Mouse (Mus musculus) midbrain, postnatal 0 days (tissue): ENCODE measurements around the gene Grsf1. TPM values are rescaled to one million over a fixed set of nuclear protein-coding genes. Genes with fewer than 3 reads are reported as not detected.

Experiments used
- ATAC-seq: fragments of 200-750 bp; cut with Nextera tagmentation; 2 replicates; pipeline ENCODE4 v1.8.0; 2017; ENCODE audit warnings: moderate number of reproducible peaks, mild to moderate bottlenecking, moderate TSS enrichment, moderate library complexity; ENCODE audit not compliant: low FRiP score
- DNase-seq: peaks from one replicate; pipeline ENCODE4 v3.0.0-alpha.2; 2015; ENCODE audit warnings: low spot score
- H3K27ac ChIP-seq: fragments of 300-500 bp; sonication (generic); 2 replicates; pipeline ENCODE4 v1.5.1; 2014; ENCODE audit warnings: low read depth, mild to moderate bottlenecking, low read length, mixed read lengths
- H3K27me3 ChIP-seq: fragments of 300-500 bp; sonication (generic); 2 replicates; pipeline ENCODE4 v1.6.1; 2014; ENCODE audit warnings: low read length, control low read depth, mixed read lengths; ENCODE audit not compliant: insufficient read depth
- H3K36me3 ChIP-seq: fragments of 300-500 bp; sonication (generic); 2 replicates; pipeline ENCODE4 v1.6.1; 2014; ENCODE audit warnings: low read length, control low read depth, mixed read lengths; ENCODE audit not compliant: insufficient read depth
- H3K4me1 ChIP-seq: fragments of 300-500 bp; sonication (generic); 2 replicates; pipeline ENCODE4 v1.6.1; 2014; ENCODE audit warnings: mild to moderate bottlenecking, control low read depth, antibody characterized with exemption, low read length, mixed read lengths; ENCODE audit not compliant: insufficient read depth
- H3K4me2 ChIP-seq: fragments of 300-500 bp; sonication (generic); 2 replicates; pipeline ENCODE4 v1.6.1; 2014; ENCODE audit warnings: low read depth, mild to moderate bottlenecking, low read length, mixed read lengths; ENCODE audit not compliant: poor library complexity, severe bottlenecking
- H3K4me3 ChIP-seq: fragments of 300-500 bp; sonication (generic); 2 replicates; pipeline ENCODE4 v1.5.1; 2014; ENCODE audit warnings: low read depth, mild to moderate bottlenecking, low read length, moderate library complexity
- H3K9ac ChIP-seq: fragments of 300-500 bp; sonication (generic); replicated peaks from 2 replicates; pipeline ENCODE4 v1.6.1; 2014; ENCODE audit warnings: mild to moderate bottlenecking, low read length, moderate library complexity, mixed read lengths; ENCODE audit not compliant: poor library complexity, severe bottlenecking
- H3K9me3 ChIP-seq: fragments of 300-500 bp; sonication (generic); 2 replicates; pipeline ENCODE4 v1.6.1; 2016; ENCODE audit warnings: low read length, control low read depth
- CTCF ChIP-seq: IDR thresholded peaks from 2 replicates; pipeline ENCODE4 v1.5.1; 2016; ENCODE audit warnings: antibody characterized with exemption, mild to moderate bottlenecking
- WGBS: fragments of 180-500 bp; shearing (Covaris S2); extraction: QIAGEN DNeasy Blood & Tissue Kit; methylation state at CpG from one replicate; pipeline ENCODE4 v1.1.7; 2014; 5-methylcytosine and 5-hydroxymethylcytosine counted together
- polyA plus RNA-seq: library from polyadenylated mRNA; unstranded; fragments of >200 nt; fragmentation: Nextera tagmentation; extraction: Ambion mirVana; gene quantifications from 2 replicates; pipeline ENCODE4 v1.2.1, GENCODE M21; 2015
- total RNA-seq: library from RNA; depleted of rRNA; stranded (reverse); fragments of >200 nt; gene quantifications from 2 replicates; pipeline ENCODE4 v1.2.3, GENCODE M21; 2014

The Grsf1 gene
- total and polyA plus RNA-seq, 2 experiments from 2014 or later, result 54.1 to 58.0 TPM

DNA sequence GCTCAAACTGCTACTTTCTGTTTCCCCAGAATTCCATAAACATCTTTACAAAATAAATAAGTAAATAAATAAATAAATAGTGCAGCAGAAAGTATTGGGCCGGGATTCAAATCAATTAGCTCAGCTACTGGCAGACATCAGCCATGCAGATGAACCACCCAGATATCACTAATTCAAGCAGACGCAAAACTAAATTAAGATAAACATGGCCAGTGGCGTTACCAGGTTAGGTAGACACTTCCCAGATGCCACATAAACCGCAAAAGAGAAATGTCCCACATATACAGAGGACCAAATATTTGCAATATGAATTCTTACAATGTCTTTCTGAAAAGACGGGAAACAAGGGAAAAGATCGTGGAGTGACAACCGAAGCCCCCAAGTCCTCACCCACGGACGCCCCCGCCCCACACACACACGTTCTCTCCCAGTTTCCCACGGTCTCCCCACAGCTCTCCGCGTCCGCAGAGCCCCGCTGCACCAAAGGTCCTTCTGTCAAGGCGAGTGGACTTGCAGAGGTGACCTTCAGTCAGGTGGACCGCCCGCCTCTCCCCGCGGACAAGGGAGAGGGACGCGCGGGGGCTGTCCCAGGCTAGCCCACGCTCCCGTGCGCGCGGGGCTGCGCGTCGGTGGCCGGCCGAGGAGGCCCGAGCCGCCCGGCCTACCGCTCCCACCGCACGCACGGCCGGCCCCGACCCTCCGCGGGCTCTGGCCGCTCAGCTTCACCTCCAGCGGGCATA lies 1.1 kb downstream of the Grsf1 start:
- no peak for TF ChIP-seq CTCF
- Histone ChIP-seq H3K27me3 (no peaks in the 10 kb centered on the region), H3K27ac (peak overlapping the region; percentile 93), H3K9me3 (no peaks in the 10 kb centered on the region), H3K4me1 (peaks cover 5% of the 10 kb centered on the region; the same call in 1 of the 2 replicates), H3K36me3 (no peaks in the 10 kb centered on the region), H3K4me3 (peak overlapping the region; percentile 97), H3K4me2 (peak overlapping the region; percentile 85), H3K9ac (peak overlapping the region; percentile 98)
- DNase-seq (no peak), ATAC-seq (peak; percentile 52)
- under 1% methylated on average over 43 of the region's 47 CpGs for WGBS

DNA sequence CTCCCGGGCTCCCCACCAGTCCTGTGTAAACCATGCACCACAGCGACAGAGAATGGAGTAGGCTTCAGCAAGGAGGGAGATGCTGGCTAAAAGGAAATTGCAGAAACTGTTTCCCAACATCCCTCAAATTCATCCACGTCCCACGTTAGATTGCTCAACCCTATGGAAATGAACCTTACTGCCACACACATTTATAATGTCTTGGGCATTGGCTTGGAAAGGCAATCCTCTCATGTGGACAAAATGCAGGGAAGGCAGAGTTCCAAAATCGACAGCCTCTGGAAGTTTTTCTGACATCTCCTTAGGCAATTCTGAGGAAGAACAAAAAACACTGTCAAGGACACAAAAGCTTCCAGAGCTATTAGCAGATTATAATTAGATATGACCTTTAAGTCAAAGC lies 12.1 kb downstream of the Grsf1 start:
- Histone ChIP-seq H3K9ac (no peak overlapping the region), H3K4me1 (no peaks in the 10 kb centered on the region), H3K4me3 (no peak overlapping the region), H3K9me3 (no peaks in the 10 kb centered on the region), H3K27me3 (no peaks in the 10 kb centered on the region), H3K27ac (no peak overlapping the region), H3K4me2 (no peak overlapping the region), H3K36me3 (peaks cover 62% of the 10 kb centered on the region)
- WGBS, result 91% methylated on average over 5 of the region's 5 CpGs
- no peak for TF ChIP-seq CTCF
- ATAC-seq (no peak), DNase-seq (no peak)

DNA sequence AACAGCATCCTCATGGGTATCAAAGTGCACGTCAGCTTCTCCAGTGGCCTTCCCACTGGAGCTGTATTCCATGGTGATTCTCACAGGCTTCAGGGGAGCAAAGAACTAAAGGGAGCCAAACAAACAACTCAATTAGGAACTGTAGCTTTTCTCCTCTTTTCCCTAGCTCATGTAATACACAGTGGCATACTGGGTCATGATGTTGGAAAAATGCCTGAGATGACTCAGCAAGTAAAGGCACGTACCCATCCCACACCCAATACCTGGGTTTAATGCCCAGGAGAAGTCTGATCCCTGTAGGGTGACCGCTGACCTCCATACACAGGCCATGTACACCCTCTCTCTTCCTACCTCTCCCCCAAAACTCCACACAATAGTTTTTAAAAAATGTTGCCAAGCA lies 12.8 kb downstream of the Grsf1 start:
- Histone ChIP-seq H3K36me3 (peaks cover 58% of the 10 kb centered on the region), H3K9ac (no peak overlapping the region), H3K4me1 (no peaks in the 10 kb centered on the region), H3K27me3 (no peaks in the 10 kb centered on the region), H3K27ac (no peak overlapping the region), H3K4me3 (no peak overlapping the region), H3K4me2 (no peak overlapping the region), H3K9me3 (no peaks in the 10 kb centered on the region)
- 93% methylated on average over 3 of the region's 3 CpGs for WGBS
- no peak for ATAC-seq
- no peak for DNase-seq
- no peak for TF ChIP-seq CTCF

DNA sequence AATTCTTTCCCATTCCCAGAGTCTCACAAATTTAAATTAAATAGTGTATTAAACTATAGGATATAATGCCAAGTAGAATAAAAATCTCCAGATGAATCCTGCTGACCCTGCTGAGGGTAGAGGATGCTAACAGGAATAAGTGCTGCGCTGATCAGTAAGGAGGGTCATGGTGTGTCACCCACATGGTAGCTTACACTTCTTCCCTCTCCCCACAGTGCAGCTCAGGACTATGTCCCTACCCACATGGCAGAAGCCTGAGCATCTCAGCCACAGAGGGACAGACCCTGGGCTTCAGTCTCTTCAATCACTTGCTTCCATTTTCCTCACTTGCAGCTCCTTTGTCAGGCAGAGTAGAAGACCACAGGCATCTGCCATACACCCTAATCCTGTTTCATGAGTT lies 18.1 kb downstream of the Grsf1 start:
- Histone ChIP-seq H3K4me2 (no peak overlapping the region), H3K27ac (no peak overlapping the region), H3K4me1 (no peaks in the 10 kb centered on the region), H3K36me3 (peaks cover 28% of the 10 kb centered on the region), H3K27me3 (no peaks in the 10 kb centered on the region), H3K9ac (no peak overlapping the region), H3K4me3 (no peak overlapping the region), H3K9me3 (no peaks in the 10 kb centered on the region)
- no peak for TF ChIP-seq CTCF
- 100% methylated on average over 1 of the region's 1 CpGs for WGBS
- DNase-seq, result no peak
- no peak for ATAC-seq

DNA sequence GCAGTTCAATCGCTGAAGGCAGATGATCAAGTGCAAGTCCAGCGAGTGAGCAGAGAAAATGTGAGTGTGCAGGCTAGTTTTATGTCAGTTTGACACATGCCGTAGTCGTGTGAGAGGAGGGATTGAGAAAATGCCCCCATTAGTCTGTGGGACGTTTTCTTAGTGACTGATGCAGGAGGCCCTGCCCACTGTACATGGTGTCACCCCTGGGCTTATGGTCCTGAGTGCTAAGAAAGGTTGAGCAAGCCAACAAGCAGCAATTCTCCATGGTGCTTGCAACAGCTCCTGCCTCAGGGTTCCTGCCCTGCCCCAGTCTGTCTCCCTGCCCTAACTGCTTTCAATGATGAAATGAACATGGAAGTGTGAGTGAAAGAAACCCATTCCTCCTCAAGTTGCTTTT lies 23.4 kb downstream of the Grsf1 start:
- WGBS, result 89% methylated on average over 5 of the region's 5 CpGs

DNA sequence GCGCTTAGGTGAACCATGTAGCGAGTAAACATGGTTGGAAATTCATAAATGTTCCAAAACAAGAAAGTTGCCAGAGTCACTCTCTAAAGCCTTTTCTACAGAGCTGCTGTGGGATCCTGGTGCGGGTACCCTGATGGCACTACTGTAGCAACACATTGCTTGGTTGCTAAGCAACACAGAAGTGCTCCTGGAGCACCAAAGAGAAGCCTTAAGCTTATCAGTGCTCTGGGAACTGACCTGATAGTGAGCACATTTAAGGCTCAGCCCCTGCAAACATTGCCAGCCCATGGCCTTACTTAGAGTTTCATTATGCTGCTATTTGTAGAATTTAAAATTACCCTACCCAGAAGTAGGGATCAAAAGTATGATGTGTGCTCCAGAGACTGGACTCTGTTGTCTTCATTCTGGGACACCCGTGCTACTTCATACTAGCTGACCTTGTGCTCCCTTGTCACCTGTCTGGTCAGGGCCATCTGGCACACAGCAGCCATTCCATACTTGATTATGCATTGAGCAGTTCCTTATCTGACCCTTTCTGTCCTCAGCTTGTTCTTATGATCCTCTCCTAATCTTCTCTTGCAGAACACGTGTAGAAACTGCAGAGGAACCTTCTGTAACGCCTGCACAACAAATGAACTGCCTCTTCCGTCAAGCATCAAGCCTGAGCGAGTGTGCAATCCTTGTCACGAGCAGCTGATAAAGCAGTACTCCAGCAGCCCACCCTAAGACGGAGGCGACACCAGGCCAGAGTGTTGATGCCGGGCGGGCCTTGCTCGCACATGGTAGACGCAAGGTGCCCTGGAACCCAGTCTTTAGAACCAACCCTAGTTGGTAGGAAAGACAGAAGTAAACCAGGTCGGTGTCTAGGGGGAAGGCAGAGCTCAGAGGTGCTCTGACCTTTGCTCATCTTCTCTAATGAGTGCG lies 26.5 kb downstream of the Grsf1 start:
- Histone ChIP-seq H3K27me3 (no peaks in the 10 kb centered on the region), H3K4me3 (no peak overlapping the region), H3K36me3 (peaks cover 67% of the 10 kb centered on the region), H3K9ac (no peak overlapping the region), H3K27ac (no peak overlapping the region), H3K4me2 (no peak overlapping the region), H3K9me3 (no peaks in the 10 kb centered on the region), H3K4me1 (no peaks in the 10 kb centered on the region)
- no peak for ATAC-seq
- no peak for TF ChIP-seq CTCF
- no peak for DNase-seq
- 90% methylated on average over 17 of the region's 17 CpGs for WGBS

More for the DNA sequence above, 23.4 kb downstream of the Grsf1 start:
- Histone ChIP-seq H3K9me3 (no peaks in the 10 kb centered on the region), H3K4me3 (no peak overlapping the region), H3K36me3 (peaks cover 51% of the 10 kb centered on the region), H3K27ac (0 out of 2 replicates have a peak overlapping the region, but pooled peaks have one; percentile 47), H3K27me3 (no peaks in the 10 kb centered on the region), H3K4me2 (no peak overlapping the region), H3K4me1 (no peaks in the 10 kb centered on the region), H3K9ac (no peak overlapping the region)
- ATAC-seq (no peak), DNase-seq (no peak)
- TF ChIP-seq CTCF, result no peak
